Mouse (Mus musculus) fibroblast of lung, adult 2 months (primary cell): ENCODE measurements around the gene Hspa5.
"Not testable (repeated sequence)": the region's sequence is repeated elsewhere in the genome, so short reads cannot be mapped to it uniquely, and the experiment has no call there.

Experiments used
- DNase-seq: peaks from one replicate; pipeline ENCODE4 v3.0.0-alpha.2; 2011; ENCODE audit warnings: low read depth

Hspa5 gene

DNA sequence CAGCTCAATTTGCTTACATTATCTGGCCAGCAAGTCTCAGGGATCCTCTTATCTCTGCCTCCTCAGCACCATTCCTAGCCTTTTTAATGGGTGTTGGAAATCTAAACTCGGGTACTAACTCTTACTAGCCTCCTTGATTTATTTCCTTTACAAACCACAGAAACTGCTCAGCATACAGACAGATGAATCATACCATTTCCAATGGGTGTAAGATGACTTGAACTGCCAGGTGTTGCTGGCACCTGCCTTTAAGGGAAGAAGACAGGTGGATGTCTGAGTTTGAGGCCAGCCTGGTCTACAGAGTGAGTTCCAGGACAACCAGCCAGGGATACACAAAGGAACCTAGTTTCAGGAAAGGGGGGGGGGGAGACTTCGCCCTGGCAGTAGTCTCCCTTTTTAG lies 36.3 kb downstream of the Hspa5 start:
- DNase-seq, result no peak

DNA sequence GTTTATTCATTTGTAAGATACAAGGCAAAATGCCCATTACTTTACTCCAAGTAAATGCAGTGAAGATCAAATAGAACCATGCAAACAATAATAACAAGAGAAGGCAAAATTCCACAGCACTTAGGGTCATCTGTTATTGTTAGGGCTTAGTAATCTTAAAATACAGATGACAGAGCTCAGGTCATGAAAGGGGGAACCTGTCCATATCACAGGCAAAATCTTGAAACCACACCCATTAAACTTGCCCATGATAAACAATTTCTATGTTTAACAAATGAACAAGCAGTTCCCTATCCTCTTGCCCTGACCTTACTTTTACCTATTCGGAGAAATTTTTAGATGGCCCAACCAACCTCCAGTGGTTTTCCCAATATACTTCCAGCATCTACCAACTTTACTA lies 37.8 kb downstream of the Hspa5 start:
- no peak for DNase-seq

DNA sequence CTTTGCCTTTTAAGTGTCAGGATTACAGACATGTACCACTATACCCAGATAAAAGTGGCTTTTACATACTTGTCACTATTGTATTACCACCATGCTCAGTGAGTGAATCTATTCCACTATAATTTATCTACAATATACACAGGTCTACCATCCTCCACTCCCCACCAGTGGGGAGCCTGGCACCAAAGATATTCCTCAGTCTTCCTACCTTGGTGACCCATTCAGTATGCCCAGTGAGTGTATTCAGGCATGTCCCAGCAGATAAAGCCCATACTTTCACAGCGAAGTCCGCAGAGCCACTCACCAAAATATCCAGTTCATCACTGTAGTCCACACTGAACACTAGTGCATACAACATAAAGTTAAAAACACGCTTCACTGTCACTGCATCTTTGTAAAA lies 39.0 kb downstream of the Hspa5 start:
- no peak for DNase-seq

GRCm38 (mm10) chr2:34812706-34813105 lies 40.9 kb downstream of the Hspa5 start:
- no peak for DNase-seq

DNA sequence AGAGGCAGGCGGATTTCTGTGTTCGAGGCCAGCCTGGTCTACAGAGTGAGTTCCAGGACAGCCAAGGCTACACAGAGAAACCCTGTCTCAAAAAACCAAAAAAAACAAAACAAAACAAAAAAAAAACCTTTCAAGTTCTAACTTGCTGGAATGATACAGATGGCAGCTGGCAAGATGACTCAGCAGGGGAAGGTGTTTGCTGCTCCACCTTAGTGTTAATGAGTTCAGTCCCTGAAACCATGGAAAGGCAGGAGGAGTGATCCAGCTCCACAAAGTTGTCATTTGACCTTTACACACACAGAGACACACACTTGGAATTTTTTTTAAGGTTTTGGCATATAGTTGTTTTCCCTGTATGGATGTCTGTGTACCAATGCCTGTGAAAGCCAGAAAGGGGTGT lies 44.1 kb downstream of the Hspa5 start:
- not testable (repeated sequence) for DNase-seq

DNA sequence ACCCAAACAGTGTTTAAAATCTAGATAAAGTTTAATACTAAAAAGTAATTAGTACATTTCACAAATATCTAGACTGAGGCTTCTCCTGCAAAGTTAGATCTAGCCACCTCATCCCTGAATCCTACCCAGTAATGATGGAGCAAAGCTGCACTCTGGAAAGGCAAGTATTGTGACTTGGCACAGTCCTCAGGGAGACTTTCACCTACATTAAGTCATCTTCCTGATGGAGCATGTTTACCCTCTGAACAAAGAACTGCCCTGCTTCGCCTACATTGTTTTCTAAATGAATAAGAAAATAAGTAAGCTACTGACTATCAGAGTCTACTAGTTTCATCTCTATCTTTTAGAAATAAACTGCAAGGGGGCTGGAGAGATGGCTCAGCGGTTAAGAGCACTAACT lies 46.7 kb downstream of the Hspa5 start:
- DNase-seq, result no peak

DNA sequence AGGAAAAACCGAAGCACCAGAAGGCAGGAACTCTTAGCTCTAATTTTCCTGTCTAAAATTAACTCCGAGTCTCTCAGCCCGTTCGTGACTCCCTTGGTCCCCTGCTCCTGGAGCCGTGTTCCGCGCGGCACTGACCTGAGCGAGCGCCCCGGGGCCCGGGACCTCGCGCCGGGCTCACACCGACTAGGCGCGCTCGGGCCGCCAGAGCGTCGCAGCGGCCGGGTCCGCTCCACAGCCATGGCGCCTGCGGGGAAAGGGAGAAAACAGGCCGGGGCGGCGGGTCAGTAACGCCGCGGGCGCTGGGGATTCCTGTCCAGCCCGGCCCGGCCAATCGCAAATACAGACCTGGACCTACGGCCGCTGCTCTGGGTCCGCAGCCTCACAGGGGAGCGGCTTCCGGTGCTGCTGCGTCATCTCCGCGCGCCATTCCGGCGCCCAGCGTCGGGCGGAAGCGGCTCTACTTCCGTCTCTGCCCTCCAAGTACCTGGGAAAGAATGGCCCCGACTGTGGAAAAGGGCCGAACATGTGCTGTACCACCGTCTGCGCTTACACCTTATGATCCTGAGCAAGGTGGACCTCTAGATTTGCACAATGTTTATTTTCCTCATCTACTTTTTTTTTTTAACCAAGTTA lies 54.2 kb downstream of the Hspa5 start, which contains the start of gene Fbxw2:
Gene Fbxw2 (minus strand): TSS at position 485 of the 633 bp plus-strand sequence.
- peak; percentile 79 for DNase-seq

GRCm38 (mm10) chr2:34826460-34827231 lies 54.9 kb downstream of the Hspa5 start:
- DNase-seq, result no peak
